Mouse (Mus musculus): Measurements from ENCODE around the gene Cd5.

- TF ChIP-seq CTCF (IDR thresholded peaks at IDR 0.05; ENCODE audit: extremely low read depth, insufficient read length, insufficient replicate concordance, low read depth, low read length) (no peak), POLR2A (IDR thresholded peaks at IDR 0.05; ENCODE audit: low read depth, low read length) (no peak)
Observed at GRCm38 (mm10) chr19:10761794-10762415, 23.1 kb upstream of the Cd5 start.
